Mouse (Mus musculus): ENCODE results near the gene Gstz1.
"Not testable (repeated sequence)": the region's sequence is repeated elsewhere in the genome, so short reads cannot be mapped to it uniquely, and the experiment has no call there.

Gene Gstz1

GRCm38 (mm10) chr12:87146966-87147365 lies at the start of gene Gstz1:
Gene Gstz1, plus strand, starts transcription at chr12:87147165.
- DNase-seq, result peak; percentile 92 to 95

GRCm38 (mm10) chr12:87100331-87100730 lies 46.6 kb upstream of the Gstz1 start:
- no peak for DNase-seq

- peak in 1 of 2 experiments; percentile 18 for DNase-seq
These were observed 44.8 kb upstream of the Gstz1 start, which contains the start of gene Ngb for GRCm38 (mm10) chr12:87102165-87102631. Gene Ngb, minus strand, starts transcription at chr12:87102539.

- peak in 1 of 2 experiments; percentile 16 for DNase-seq
These were observed 43.5 kb upstream of the Gstz1 start for GRCm38 (mm10) chr12:87103471-87103870.

GRCm38 (mm10) chr12:87104796-87105195 lies 42.2 kb upstream of the Gstz1 start:
- no peak for DNase-seq

- no peak for DNase-seq
These were observed 39.5 kb upstream of the Gstz1 start for GRCm38 (mm10) chr12:87107357-87107977.

- DNase-seq, result no peak
These were observed 24.9 kb upstream of the Gstz1 start for GRCm38 (mm10) chr12:87121918-87122589.

GRCm38 (mm10) chr12:87127256-87127655 lies 19.7 kb upstream of the Gstz1 start:
- DNase-seq, result no peak

- DNase-seq, result no peak
These were observed 16.7 kb upstream of the Gstz1 start for GRCm38 (mm10) chr12:87130224-87130623.

- peak in 1 of 2 experiments; percentile 24 for DNase-seq
These were observed 15.8 kb upstream of the Gstz1 start for GRCm38 (mm10) chr12:87131181-87131580.

- peak; percentile 57 to 59 for DNase-seq
These were observed 15.3 kb upstream of the Gstz1 start for GRCm38 (mm10) chr12:87131619-87132018.

- DNase-seq, result no peak
These were observed 14.8 kb upstream of the Gstz1 start for GRCm38 (mm10) chr12:87132210-87132609.

GRCm38 (mm10) chr12:87132784-87133183 lies 14.2 kb upstream of the Gstz1 start:
- no peak for DNase-seq

GRCm38 (mm10) chr12:87137439-87138341 lies 9.3 kb upstream of the Gstz1 start:
- DNase-seq, result no peak

GRCm38 (mm10) chr12:87138342-87138701 lies 8.6 kb upstream of the Gstz1 start:
- DNase-seq, result no peak

- DNase-seq, result no peak
These were observed 8.2 kb upstream of the Gstz1 start for GRCm38 (mm10) chr12:87138768-87139167.

- DNase-seq, result no peak
These were observed 4.8 kb upstream of the Gstz1 start for GRCm38 (mm10) chr12:87142156-87142555.

GRCm38 (mm10) chr12:87147395-87148089 lies 577 bp downstream of the Gstz1 start, which contains the start of gene Pomt2:
Gene Pomt2, minus strand, starts transcription at chr12:87147968.
- DNase-seq, result peak; percentile 90 to 95

- DNase-seq, result peak; percentile 55 to 72
These were observed 1.2 kb downstream of the Gstz1 start for GRCm38 (mm10) chr12:87148136-87148535.

GRCm38 (mm10) chr12:87149471-87149870 lies 2.5 kb downstream of the Gstz1 start:
- DNase-seq, result no peak

- DNase-seq, result not testable (repeated sequence)
These were observed 7.5 kb downstream of the Gstz1 start for GRCm38 (mm10) chr12:87154448-87154847.

GRCm38 (mm10) chr12:87157361-87157760 lies 10.4 kb downstream of the Gstz1 start:
- peak; percentile 45 to 66 for DNase-seq

All from kidney, postnatal 4 days (tissue).